Mouse (Mus musculus) Muller cell, postnatal 12 days (primary cell): ENCODE data around the gene Pp2d1.
"Not testable (repeated sequence)": the region's sequence is repeated elsewhere in the genome, so short reads cannot be mapped to it uniquely, and the experiment has no call there.

Experiments used
- DNase-seq: peaks from one replicate; pipeline ENCODE4 v3.0.0-alpha.2; 2015; ENCODE audit errors: inconsistent ontology term

Gene Pp2d1

GRCm38 (mm10) chr17:53539351-53539750 is at the start of gene Pp2d1:
TSS of gene Pp2d1 (minus strand) at chr17:53539451.
- not testable (repeated sequence) for DNase-seq

GRCm38 (mm10) chr17:53588097-53588855 is 49.0 kb upstream of the Pp2d1 start:
- DNase-seq: no peak

GRCm38 (mm10) chr17:53587074-53587851 is 48.0 kb upstream of the Pp2d1 start:
- peak; percentile 91 for DNase-seq

GRCm38 (mm10) chr17:53583846-53584579 is 44.8 kb upstream of the Pp2d1 start:
- DNase-seq: peak; percentile 95

GRCm38 (mm10) chr17:53582805-53583204 is 43.6 kb upstream of the Pp2d1 start:
- DNase-seq: no peak

GRCm38 (mm10) chr17:53582026-53582585 is 42.9 kb upstream of the Pp2d1 start:
- no peak for DNase-seq

- no peak for DNase-seq
These were observed 41.0 kb upstream of the Pp2d1 start for GRCm38 (mm10) chr17:53580237-53580636.

GRCm38 (mm10) chr17:53579612-53580011 is 40.4 kb upstream of the Pp2d1 start:
- no peak for DNase-seq

- no peak for DNase-seq
These were observed 39.5 kb upstream of the Pp2d1 start for GRCm38 (mm10) chr17:53578776-53579175.

GRCm38 (mm10) chr17:53578249-53578648 is 39.0 kb upstream of the Pp2d1 start:
- DNase-seq: no peak

- DNase-seq: no peak
These were observed 38.5 kb upstream of the Pp2d1 start for GRCm38 (mm10) chr17:53577754-53578153.

- no peak for DNase-seq
These were observed 37.9 kb upstream of the Pp2d1 start for GRCm38 (mm10) chr17:53577151-53577550.

- DNase-seq: no peak
These were observed 33.8 kb upstream of the Pp2d1 start for GRCm38 (mm10) chr17:53573019-53573556.

GRCm38 (mm10) chr17:53570932-53571331 is 31.7 kb upstream of the Pp2d1 start:
- DNase-seq: not testable (repeated sequence)

GRCm38 (mm10) chr17:53570361-53570875 is 31.2 kb upstream of the Pp2d1 start:
- no peak for DNase-seq

- peak; percentile 76 for DNase-seq
These were observed 30.6 kb upstream of the Pp2d1 start for GRCm38 (mm10) chr17:53569829-53570228.

GRCm38 (mm10) chr17:53568734-53569386 is 29.6 kb upstream of the Pp2d1 start:
- no peak for DNase-seq

GRCm38 (mm10) chr17:53568118-53568517 is 28.9 kb upstream of the Pp2d1 start:
- DNase-seq: peak; percentile 84

- DNase-seq: peak; percentile 75
These were observed 28.3 kb upstream of the Pp2d1 start for GRCm38 (mm10) chr17:53567346-53568101.

- peak; percentile 81 for DNase-seq
These were observed 27.7 kb upstream of the Pp2d1 start for GRCm38 (mm10) chr17:53566919-53567345.
